Mouse (Mus musculus): ENCODE data around the gene Ccdc136. TPM values are rescaled to one million over a fixed set of nuclear protein-coding genes. Genes with fewer than 3 reads are reported as not detected.

The Ccdc136 gene
- polyA plus RNA-seq, 1 experiment: 927 TPM

DNA sequence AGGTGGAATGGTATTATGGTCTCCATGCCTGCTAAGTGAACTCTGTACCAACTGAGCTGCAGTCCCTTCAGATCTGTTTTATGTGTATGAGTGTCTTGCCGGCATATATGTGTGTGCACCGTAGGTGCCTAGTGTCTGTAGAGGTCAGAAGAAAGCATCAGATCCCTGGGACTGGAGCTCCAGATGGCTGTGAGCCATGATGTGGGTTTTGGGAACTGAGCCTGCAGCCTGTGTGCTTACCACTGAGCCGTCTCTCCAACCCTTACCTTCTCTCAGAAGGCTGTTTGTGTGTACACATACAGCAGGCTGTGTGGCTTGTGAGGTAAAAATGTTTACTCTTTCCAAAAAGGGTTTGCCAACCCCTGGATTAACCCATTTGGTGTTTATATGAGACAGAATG is 36.7 kb upstream of the Ccdc136 start:
- no peaks in the 10 kb centered on the region; the same call in 1 of the 2 replicates for H3K36me3 ChIP-seq (ENCODE audit: control insufficient read depth, insufficient read depth, low read length)
- no peaks in the 10 kb centered on the region for H3K27me3 ChIP-seq (ENCODE audit: control insufficient read depth, insufficient read depth, low read length)

DNA sequence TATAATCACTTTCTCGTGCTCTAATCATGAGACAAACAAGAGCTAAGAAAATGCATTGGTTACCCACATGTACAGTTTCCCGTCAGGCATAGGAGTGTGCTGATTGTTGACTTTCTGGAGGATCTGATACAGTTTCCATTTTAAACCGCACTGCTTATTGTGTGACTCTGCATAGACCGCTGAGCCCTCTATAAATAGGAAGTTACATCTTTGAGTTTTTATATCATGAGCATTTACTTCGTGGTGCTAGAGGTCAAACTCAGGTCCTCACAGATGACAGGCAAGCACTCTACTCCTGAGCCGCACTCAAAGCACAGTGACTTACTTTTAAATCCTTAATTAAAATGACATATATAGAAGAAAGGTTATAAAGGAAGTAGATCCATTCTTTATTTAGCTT is 35.9 kb upstream of the Ccdc136 start:
- no peak overlapping the region for H3K27ac ChIP-seq (ENCODE audit: control insufficient read depth, insufficient read depth, low read depth, low read length)
- H3K27me3 ChIP-seq (ENCODE audit: control insufficient read depth, insufficient read depth, low read length): no peaks in the 10 kb centered on the region
- H3K4me3 ChIP-seq (ENCODE audit: control insufficient read depth, low read depth, low read length): no peak overlapping the region
- no peaks in the 10 kb centered on the region; the same call in 1 of the 2 replicates for H3K36me3 ChIP-seq (ENCODE audit: control insufficient read depth, insufficient read depth, low read length)
- no peak for TF ChIP-seq POLR2A (IDR thresholded peaks at IDR 0.05; ENCODE audit: control insufficient read depth, low read depth, low read length)
- no peak for TF ChIP-seq CTCF (IDR thresholded peaks at IDR 0.05; ENCODE audit: control insufficient read depth, insufficient read depth, insufficient replicate concordance, low read depth, low read length)
- H3K4me1 ChIP-seq (ENCODE audit: control insufficient read depth, insufficient read depth, low read length): no peaks in the 10 kb centered on the region

More for the DNA sequence above, 36.7 kb upstream of the Ccdc136 start:
- Histone ChIP-seq H3K4me3 (ENCODE audit: control insufficient read depth, low read depth, low read length) (no peak overlapping the region), H3K4me1 (ENCODE audit: control insufficient read depth, insufficient read depth, low read length) (no peaks in the 10 kb centered on the region), H3K27ac (ENCODE audit: control insufficient read depth, insufficient read depth, low read depth, low read length) (no peak overlapping the region)
- TF ChIP-seq CTCF (IDR thresholded peaks at IDR 0.05; ENCODE audit: control insufficient read depth, insufficient read depth, insufficient replicate concordance, low read depth, low read length): no peak
- no peak for TF ChIP-seq POLR2A (IDR thresholded peaks at IDR 0.05; ENCODE audit: control insufficient read depth, low read depth, low read length)

DNA sequence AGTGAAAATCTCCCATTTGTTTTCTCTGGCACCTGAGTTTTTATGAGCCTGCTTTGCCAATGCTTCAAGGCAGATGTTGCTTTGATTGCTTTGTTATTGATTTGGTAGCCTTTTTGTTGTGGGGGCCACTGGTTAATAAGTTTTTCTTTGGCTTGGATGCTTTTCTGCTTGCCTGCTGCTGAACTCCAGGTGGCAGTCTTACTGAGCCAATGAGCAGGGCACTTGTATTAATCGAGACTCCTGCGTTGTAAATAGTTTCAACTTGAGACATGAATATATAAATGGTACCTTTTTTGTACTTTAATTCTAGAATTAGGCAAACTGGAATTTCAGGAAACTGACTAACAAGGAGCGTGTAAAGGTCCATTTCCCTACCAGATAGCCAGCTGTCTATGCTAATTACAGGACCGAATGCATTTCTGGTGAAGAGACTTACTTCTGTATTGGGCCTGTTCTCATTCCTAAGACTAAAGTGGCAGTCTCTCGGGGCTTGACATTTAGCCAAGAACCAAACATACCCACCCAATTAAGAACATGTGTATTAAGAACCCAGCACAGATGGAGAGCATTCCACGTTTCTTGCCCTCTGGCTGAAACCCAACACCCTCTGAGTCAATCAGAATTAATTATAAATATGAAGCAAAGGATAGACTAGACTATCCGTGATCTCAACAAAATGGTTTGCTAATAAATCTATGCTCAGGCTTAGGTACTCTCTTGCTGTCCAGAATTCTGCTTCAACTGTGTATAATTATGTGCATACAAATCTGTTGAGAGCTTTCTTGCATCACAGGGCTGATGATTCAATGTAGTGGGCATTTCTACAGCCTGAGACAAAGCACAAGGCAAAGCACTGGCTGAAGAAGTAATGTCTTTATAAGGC is 33.6 kb upstream of the Ccdc136 start:
- Histone ChIP-seq H3K27me3 (ENCODE audit: control insufficient read depth, insufficient read depth, low read length) (no peaks in the 10 kb centered on the region), H3K27ac (ENCODE audit: control insufficient read depth, insufficient read depth, low read depth, low read length) (no peak overlapping the region), H3K36me3 (ENCODE audit: control insufficient read depth, insufficient read depth, low read length) (no peaks in the 10 kb centered on the region; the same call in 1 of the 2 replicates), H3K4me3 (ENCODE audit: control insufficient read depth, low read depth, low read length) (no peak overlapping the region), H3K4me1 (ENCODE audit: control insufficient read depth, insufficient read depth, low read length) (no peaks in the 10 kb centered on the region)
- TF ChIP-seq CTCF (IDR thresholded peaks at IDR 0.05; ENCODE audit: control insufficient read depth, insufficient read depth, insufficient replicate concordance, low read depth, low read length) (no peak), POLR2A (IDR thresholded peaks at IDR 0.05; ENCODE audit: control insufficient read depth, low read depth, low read length) (no peak)

DNA sequence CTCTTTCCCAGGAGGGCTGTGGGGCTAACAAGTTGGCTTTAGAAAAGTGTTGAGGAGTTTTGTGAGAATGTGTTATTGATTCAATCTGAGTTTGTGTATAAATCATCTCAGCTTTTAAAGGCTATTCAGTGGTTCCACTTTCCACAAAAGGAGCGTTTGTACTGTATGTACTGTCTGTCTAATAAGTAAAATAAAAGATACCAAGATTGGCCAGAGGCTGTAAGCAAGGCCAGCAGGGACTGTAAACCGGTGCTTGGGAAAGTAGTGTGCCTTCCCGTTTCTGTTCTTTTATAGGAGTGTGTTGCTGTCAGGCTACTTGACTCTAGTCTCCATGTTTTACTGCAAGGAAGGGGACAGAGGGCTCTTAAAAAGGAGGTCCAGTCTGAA is 33.0 kb upstream of the Ccdc136 start:
- Histone ChIP-seq H3K36me3 (ENCODE audit: control insufficient read depth, insufficient read depth, low read length) (no peaks in the 10 kb centered on the region; the same call in 1 of the 2 replicates), H3K4me3 (ENCODE audit: control insufficient read depth, low read depth, low read length) (no peak overlapping the region), H3K4me1 (ENCODE audit: control insufficient read depth, insufficient read depth, low read length) (no peaks in the 10 kb centered on the region), H3K27ac (ENCODE audit: control insufficient read depth, insufficient read depth, low read depth, low read length) (no peak overlapping the region), H3K27me3 (ENCODE audit: control insufficient read depth, insufficient read depth, low read length) (no peaks in the 10 kb centered on the region)
- TF ChIP-seq CTCF (IDR thresholded peaks at IDR 0.05; ENCODE audit: control insufficient read depth, insufficient read depth, insufficient replicate concordance, low read depth, low read length) (no peak), POLR2A (IDR thresholded peaks at IDR 0.05; ENCODE audit: control insufficient read depth, low read depth, low read length) (no peak)

DNA sequence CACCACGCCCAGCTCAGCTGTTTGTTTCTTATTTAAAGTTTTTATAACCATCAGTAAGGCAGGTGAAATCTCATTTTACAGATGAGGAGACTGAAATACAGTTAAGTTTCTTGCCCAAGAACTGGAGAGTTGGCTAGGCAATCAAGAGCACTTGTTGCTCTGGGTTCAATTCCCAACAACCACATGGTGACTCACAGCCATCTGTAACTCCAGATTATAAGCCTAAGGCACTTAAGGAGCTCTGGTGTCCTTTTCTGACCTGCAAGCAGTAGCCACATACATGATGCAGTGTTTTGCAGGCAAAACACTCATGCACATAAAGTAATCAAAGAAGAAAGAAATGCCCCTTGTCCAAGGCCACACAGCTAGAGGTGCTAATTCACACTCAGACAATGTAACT is 30.8 kb upstream of the Ccdc136 start:
- Histone ChIP-seq H3K4me1 (ENCODE audit: control insufficient read depth, insufficient read depth, low read length) (no peaks in the 10 kb centered on the region), H3K27me3 (ENCODE audit: control insufficient read depth, insufficient read depth, low read length) (no peaks in the 10 kb centered on the region), H3K4me3 (ENCODE audit: control insufficient read depth, low read depth, low read length) (no peak overlapping the region), H3K36me3 (ENCODE audit: control insufficient read depth, insufficient read depth, low read length) (no peaks in the 10 kb centered on the region; the same call in 1 of the 2 replicates), H3K27ac (ENCODE audit: control insufficient read depth, insufficient read depth, low read depth, low read length) (no peak overlapping the region)
- TF ChIP-seq CTCF (IDR thresholded peaks at IDR 0.05; ENCODE audit: control insufficient read depth, insufficient read depth, insufficient replicate concordance, low read depth, low read length): no peak
- no peak for TF ChIP-seq POLR2A (IDR thresholded peaks at IDR 0.05; ENCODE audit: control insufficient read depth, low read depth, low read length)

DNA sequence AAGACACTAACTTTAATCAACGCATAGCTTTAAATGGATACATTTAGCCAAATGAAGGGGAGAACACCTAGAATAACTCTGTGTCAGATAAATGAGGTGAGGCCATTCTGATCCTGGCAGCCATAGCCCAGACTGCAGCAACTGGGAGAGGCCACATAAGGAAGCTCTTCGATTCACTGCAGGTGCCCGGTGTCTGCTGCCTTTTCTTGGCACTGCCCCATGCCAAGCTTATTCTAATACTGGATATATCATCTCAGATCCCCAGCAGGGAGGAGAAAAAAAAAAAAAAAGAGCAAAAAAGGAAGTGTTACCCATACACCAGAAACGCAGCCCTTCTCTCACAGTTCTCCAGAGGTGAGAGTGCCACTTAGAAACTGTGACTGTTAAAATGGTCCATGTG is 18.7 kb upstream of the Ccdc136 start:
- no peaks in the 10 kb centered on the region; the same call in 1 of the 2 replicates for H3K36me3 ChIP-seq (ENCODE audit: control insufficient read depth, insufficient read depth, low read length)
- no peak overlapping the region for H3K4me3 ChIP-seq (ENCODE audit: control insufficient read depth, low read depth, low read length)
- H3K27ac ChIP-seq (ENCODE audit: control insufficient read depth, insufficient read depth, low read depth, low read length): no peak overlapping the region
- no peak for TF ChIP-seq POLR2A (IDR thresholded peaks at IDR 0.05; ENCODE audit: control insufficient read depth, low read depth, low read length)
- no peak for TF ChIP-seq CTCF (IDR thresholded peaks at IDR 0.05; ENCODE audit: control insufficient read depth, insufficient read depth, insufficient replicate concordance, low read depth, low read length)
- no peaks in the 10 kb centered on the region for H3K4me1 ChIP-seq (ENCODE audit: control insufficient read depth, insufficient read depth, low read length)
- no peaks in the 10 kb centered on the region for H3K27me3 ChIP-seq (ENCODE audit: control insufficient read depth, insufficient read depth, low read length)

DNA sequence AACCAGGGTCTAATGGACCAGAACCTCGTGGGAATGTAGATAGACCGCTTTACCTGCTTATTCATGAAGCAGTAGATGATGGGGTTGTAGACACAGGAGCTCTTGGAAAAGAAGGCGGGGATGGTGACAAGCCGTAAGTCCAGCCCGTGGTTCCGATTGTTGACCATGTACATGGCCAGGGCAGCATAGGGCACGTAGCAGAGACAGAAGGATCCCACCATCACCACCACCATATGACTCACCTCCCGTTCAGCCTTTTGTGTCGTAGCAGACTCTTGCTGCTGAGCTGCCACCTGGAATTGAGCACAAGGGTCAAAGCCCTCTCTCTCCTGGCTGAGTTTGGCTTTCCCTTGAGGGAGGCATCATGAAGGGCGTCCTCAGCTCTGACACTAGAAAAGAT is 17.4 kb upstream of the Ccdc136 start:
- Histone ChIP-seq H3K27ac (ENCODE audit: control insufficient read depth, insufficient read depth, low read depth, low read length) (no peak overlapping the region), H3K27me3 (ENCODE audit: control insufficient read depth, insufficient read depth, low read length) (no peaks in the 10 kb centered on the region), H3K4me3 (ENCODE audit: control insufficient read depth, low read depth, low read length) (no peak overlapping the region), H3K36me3 (ENCODE audit: control insufficient read depth, insufficient read depth, low read length) (no peaks in the 10 kb centered on the region), H3K4me1 (ENCODE audit: control insufficient read depth, insufficient read depth, low read length) (no peaks in the 10 kb centered on the region)
- no peak for TF ChIP-seq CTCF (IDR thresholded peaks at IDR 0.05; ENCODE audit: control insufficient read depth, insufficient read depth, insufficient replicate concordance, low read depth, low read length)
- TF ChIP-seq POLR2A (IDR thresholded peaks at IDR 0.05; ENCODE audit: control insufficient read depth, low read depth, low read length): no peak
